Mouse (Mus musculus) MEL (cell line): Measurements from ENCODE around the gene Bag6. TPM values are rescaled to one million over a fixed set of nuclear protein-coding genes. Genes with fewer than 3 reads are reported as not detected.

Source experiments
- DNase-seq: peaks from one replicate; pipeline ENCODE4 v3.0.0; 2011; ENCODE audit warnings: low read depth, low spot score
- H3K27ac ChIP-seq: 2 replicates; pipeline ENCODE4 v1.5.1; 2012; ENCODE audit warnings: low read depth, mild to moderate bottlenecking, control low read depth, low read length, moderate library complexity; ENCODE audit not compliant: control insufficient read depth
- H3K27me3 ChIP-seq, 2 experiments: fragments of 150-350 bp in 1 of 2; sonication (generic) in 1 of 2; 2 replicates each; pipeline ENCODE4 v1.6.1; 2012; ENCODE audit warnings: low read length in 2 of 2, mild to moderate bottlenecking in 2 of 2, improper control_type of control experiment in 1 of 2, moderate library complexity in 1 of 2; ENCODE audit not compliant: insufficient read depth in 2 of 2, control insufficient read depth in 1 of 2
- H3K36me3 ChIP-seq, 2 experiments: 2 replicates each; pipeline ENCODE4 v1.6.1; 2012 to 2014; ENCODE audit warnings: low read length in 2 of 2, improper control_type of control experiment in 1 of 2, inconsistent platforms in 1 of 2, mild to moderate bottlenecking in 1 of 2; ENCODE audit not compliant: insufficient read depth in 2 of 2, control insufficient read depth in 1 of 2
- H3K4me1 ChIP-seq, 2 experiments: fragments of 150-350 bp in 1 of 2; sonication (generic) in 1 of 2; 2 replicates each; pipeline ENCODE4 v1.6.1; 2012; ENCODE audit warnings: low read length in 2 of 2, improper control_type of control experiment in 1 of 2, mild to moderate bottlenecking in 1 of 2; ENCODE audit not compliant: insufficient read depth in 2 of 2, control insufficient read depth in 1 of 2
- H3K4me3 ChIP-seq, 2 experiments: fragments of 150-350 bp in 1 of 2; sonication (generic) in 1 of 2; 2 replicates each; pipeline ENCODE4 v1.5.1; 2012; ENCODE audit warnings: low read depth in 2 of 2, low read length in 2 of 2, mild to moderate bottlenecking in 2 of 2, moderate library complexity in 2 of 2, control low read depth in 1 of 2, improper control_type of control experiment in 1 of 2; ENCODE audit not compliant: control insufficient read depth in 1 of 2, insufficient read depth in 1 of 2
- H3K79me2 ChIP-seq: 2 replicates; pipeline ENCODE4 v1.6.1; 2012; ENCODE audit warnings: mild to moderate bottlenecking, low read length, moderate library complexity; ENCODE audit not compliant: control insufficient read depth, poor library complexity, insufficient read depth
- H3K9ac ChIP-seq: 2 replicates; pipeline ENCODE4 v1.6.1; 2012; ENCODE audit warnings: low read depth, mild to moderate bottlenecking, control low read depth, low read length, moderate library complexity; ENCODE audit not compliant: control insufficient read depth, poor library complexity, severe bottlenecking
- H3K9me3 ChIP-seq: fragments of 150-350 bp; sonication (generic); replicated peaks from 2 replicates; pipeline ENCODE4 v1.6.1; 2012; ENCODE audit warnings: mild to moderate bottlenecking, low read length, improper control_type of control experiment, moderate library complexity; ENCODE audit not compliant: insufficient read depth
- BHLHE40 ChIP-seq: IDR thresholded peaks from 2 replicates; pipeline ENCODE4 v1.6.1; 2012; ENCODE audit warnings: low read depth, mild to moderate bottlenecking, inconsistent platforms, low read length, improper control_type of control experiment, borderline replicate concordance
- CHD1 ChIP-seq: IDR thresholded peaks from 2 replicates; pipeline ENCODE4 v1.6.1; 2012; ENCODE audit warnings: low read depth, mild to moderate bottlenecking, inconsistent platforms, low read length, improper control_type of control experiment
- CHD2 ChIP-seq: IDR thresholded peaks from 2 replicates; pipeline ENCODE4 v1.6.1; 2011; ENCODE audit warnings: low read length, improper control_type of control experiment
- CTCF ChIP-seq, 3 experiments: IDR thresholded peaks in 2 of 3; conservative IDR thresholded peaks in 1 of 3; 2 replicates each; pipeline ENCODE4 v1.5.1; 2011 to 2012; ENCODE audit warnings: low read length in 3 of 3, low read depth in 2 of 3, mild to moderate bottlenecking in 2 of 3, improper control_type of control experiment in 1 of 3, inconsistent platforms in 1 of 3, mixed read lengths in 1 of 3, moderate library complexity in 1 of 3; ENCODE audit not compliant: control insufficient read depth in 1 of 3, insufficient read depth in 1 of 3, poor library complexity in 1 of 3, severe bottlenecking in 1 of 3
- E2F4 ChIP-seq: IDR thresholded peaks from 2 replicates; pipeline ENCODE4 v1.6.1; 2011; ENCODE audit warnings: low read depth, low read length, improper control_type of control experiment, borderline replicate concordance
- EP300 ChIP-seq, 2 experiments: IDR thresholded peaks; 2 replicates each; pipeline ENCODE4 v1.6.1; 2011; ENCODE audit warnings: improper control_type of control experiment in 2 of 2, low read length in 2 of 2, low read depth in 1 of 2, mild to moderate bottlenecking in 1 of 2
- ETS1 ChIP-seq: IDR thresholded peaks from 2 replicates; pipeline ENCODE4 v1.6.1; 2012; ENCODE audit warnings: low read depth, mild to moderate bottlenecking, inconsistent platforms, low read length, improper control_type of control experiment, moderate library complexity
- GABPA ChIP-seq: IDR thresholded peaks from 2 replicates; pipeline ENCODE4 v1.6.1; 2012; ENCODE audit warnings: low read depth, mild to moderate bottlenecking, inconsistent platforms, low read length, improper control_type of control experiment, moderate library complexity
- GATA1 ChIP-seq: IDR thresholded peaks from 2 replicates; pipeline ENCODE4 v1.6.1; 2011; ENCODE audit warnings: low read depth, low read length, improper control_type of control experiment
- KAT2A ChIP-seq: conservative IDR thresholded peaks from 2 replicates; pipeline ENCODE4 v1.6.1; 2012; ENCODE audit warnings: low read depth, low read length, improper control_type of control experiment, inconsistent platforms
- POLR2A ChIP-seq, 2 experiments: IDR thresholded peaks; 2 replicates each; pipeline ENCODE4 v1.6.1; 2011 to 2012; ENCODE audit warnings: low read length in 2 of 2, mild to moderate bottlenecking in 2 of 2, control low read depth in 1 of 2, improper control_type of control experiment in 1 of 2, low read depth in 1 of 2, moderate library complexity in 1 of 2; ENCODE audit not compliant: control insufficient read depth in 1 of 2, insufficient read depth in 1 of 2, poor library complexity in 1 of 2
- RCOR1 ChIP-seq: IDR thresholded peaks from 2 replicates; pipeline ENCODE4 v1.6.1; 2012; ENCODE audit warnings: low read depth, mild to moderate bottlenecking, inconsistent platforms, low read length, improper control_type of control experiment
- SIN3A ChIP-seq: IDR thresholded peaks from 2 replicates; pipeline ENCODE4 v1.6.1; 2012; ENCODE audit warnings: low read length, improper control_type of control experiment, inconsistent platforms
- SMC3 ChIP-seq: IDR thresholded peaks from 2 replicates; pipeline ENCODE4 v1.6.1; 2011; ENCODE audit warnings: low read depth, low read length, improper control_type of control experiment
- TCF12 ChIP-seq: IDR thresholded peaks from 2 replicates; pipeline ENCODE4 v1.6.1; 2014; ENCODE audit warnings: low read depth, mild to moderate bottlenecking, inconsistent platforms, low read length, improper control_type of control experiment, moderate library complexity
- ZMIZ1 ChIP-seq: IDR thresholded peaks from 2 replicates; pipeline ENCODE4 v1.6.1; 2012; ENCODE audit warnings: low read depth, mild to moderate bottlenecking, inconsistent platforms, low read length, improper control_type of control experiment, moderate library complexity
- ZNF384 ChIP-seq: IDR thresholded peaks from 2 replicates; pipeline ENCODE4 v1.6.1; 2012; ENCODE audit warnings: low read depth, mild to moderate bottlenecking, inconsistent platforms, low read length, improper control_type of control experiment
- polyA plus RNA-seq, 2 experiments: library from polyadenylated mRNA; stranded (reverse) in 1 of 2; unstranded in 1 of 2; fragments of >175 nt in 1 of 2; fragments of >200 nt in 1 of 2; gene quantifications; 2 replicates each; pipeline versions ENCODE4 v1.2.1 to v1.2.4; 2012; ENCODE audit warnings: low replicate concordance in 2 of 2, low read depth in 1 of 2; ENCODE audit not compliant: insufficient read length in 2 of 2, insufficient read depth in 1 of 2, missing spikeins in 1 of 2
- total RNA-seq: library from RNA; depleted of rRNA; stranded (reverse); fragments of 300-350 nt; gene quantifications from 2 replicates; pipeline ENCODE4 v1.2.3, GENCODE M21; 2012

Bag6 gene
- total and polyA plus RNA-seq, 3 experiments, result 102 to 283 TPM; not detected in 1

DNA sequence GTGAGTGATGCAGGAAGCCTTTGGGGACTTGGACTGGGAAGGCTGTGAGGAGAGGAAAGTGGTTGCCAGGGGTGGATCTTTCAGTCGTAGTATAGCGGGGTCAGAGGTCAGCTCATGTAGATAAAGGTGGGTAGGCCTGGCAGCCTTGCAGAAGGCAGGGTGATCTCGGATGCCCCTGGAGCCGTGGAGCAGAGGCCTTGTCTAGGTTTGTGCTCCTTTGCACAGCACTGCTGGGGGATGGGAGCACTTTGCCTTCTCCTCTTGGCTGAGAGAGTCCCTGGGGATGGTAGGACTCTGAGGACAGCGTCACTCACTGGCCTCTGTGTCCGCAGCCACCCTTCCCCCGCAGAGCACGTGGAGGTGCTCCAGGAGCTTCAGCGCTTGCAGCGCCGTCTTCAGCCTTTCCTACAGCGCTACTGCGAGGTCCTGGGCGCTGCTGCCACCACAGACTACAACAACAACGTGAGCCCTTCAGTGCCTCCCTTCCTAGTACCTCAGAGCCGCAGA is 5.6 kb downstream of the Bag6 start:
- Histone ChIP-seq H3K79me2 (peaks cover 33% of the 10 kb centered on the region), H3K9ac (no peak overlapping the region), H3K4me1 (peaks cover 0 to 11% of the 10 kb centered on the region in 2 experiments; a peak in 2 of 4 replicates), H3K9me3 (no peaks in the 10 kb centered on the region), H3K27ac (no peak overlapping the region), H3K4me3 (no peak overlapping the region), H3K36me3 (peaks cover 10 to 14% of the 10 kb centered on the region in 2 experiments), H3K27me3 (no peaks in the 10 kb centered on the region)
- no peak for DNase-seq
- TF ChIP-seq SMC3 (no peak), ZNF384 (no peak), GATA1 (no peak), CHD1 (no peak), BHLHE40 (no peak), E2F4 (no peak), ETS1 (no peak)

GRCm38 (mm10) chr17:35141971-35142370 is 7.0 kb downstream of the Bag6 start:
- no peak overlapping the region for H3K9ac ChIP-seq
- H3K4me3 ChIP-seq, result no peak overlapping the region
- peaks cover 0 to 5% of the 10 kb centered on the region in 2 experiments; a peak in 1 of 4 replicates for H3K4me1 ChIP-seq
- no peak for DNase-seq
- no peaks in the 10 kb centered on the region for H3K27me3 ChIP-seq
- no peaks in the 10 kb centered on the region for H3K9me3 ChIP-seq
- H3K79me2 ChIP-seq, result peaks cover 19% of the 10 kb centered on the region
- no peak overlapping the region for H3K27ac ChIP-seq
- H3K36me3 ChIP-seq, result peaks cover 7 to 13% of the 10 kb centered on the region in 2 experiments
- TF ChIP-seq ZNF384, result no peak
- no peak for TF ChIP-seq TCF12

DNA sequence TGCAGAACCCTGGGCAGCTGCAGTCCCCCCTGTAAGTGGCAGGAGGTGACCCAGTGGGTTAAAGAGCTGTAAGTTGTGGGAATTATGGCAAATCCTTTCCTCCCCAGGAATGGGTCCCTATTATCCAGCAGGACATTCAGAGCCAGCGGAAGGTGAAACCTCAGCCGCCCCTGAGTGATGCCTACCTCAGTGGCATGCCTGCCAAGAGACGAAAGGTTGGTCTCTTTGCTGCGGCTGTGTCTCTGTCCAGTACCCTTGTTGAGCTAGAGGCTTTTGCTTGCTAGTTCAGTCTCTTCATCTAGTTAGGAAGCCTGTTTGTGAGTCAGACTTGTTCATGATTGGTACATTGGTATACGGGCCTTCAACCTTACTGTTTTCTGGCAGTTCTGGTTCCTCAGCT is 11.2 kb downstream of the Bag6 start:
- no peaks in the 10 kb centered on the region for H3K9me3 ChIP-seq
- no peaks in the 10 kb centered on the region for H3K27me3 ChIP-seq
- no peak overlapping the region for H3K9ac ChIP-seq
- TF ChIP-seq ETS1 (no peak), RCOR1 (no peak), CHD2 (no peak), CHD1 (no peak), SMC3 (no peak), POLR2A (IDR thresholded peaks at IDR 0.05; ENCODE audit: control insufficient read depth in 1 of 2, insufficient read depth in 1 of 2, low read depth in 1 of 2, low read length in 2 of 2, poor library complexity in 1 of 2) (no peak), CTCF (IDR thresholded peaks at IDR 0.05 in 2 of 3, conservative IDR thresholded peaks at IDR 0.05 in 1 of 3; ENCODE audit: control insufficient read depth in 1 of 3, insufficient read depth in 1 of 3, low read depth in 2 of 3, low read length in 3 of 3, poor library complexity in 1 of 3, severe bottlenecking in 1 of 3) (no peak), KAT2A (no peak), EP300 (IDR thresholded peaks at IDR 0.05; ENCODE audit: low read depth in 1 of 2, low read length in 2 of 2) (no peak), ZMIZ1 (no peak), BHLHE40 (no peak), GATA1 (no peak), SIN3A (no peak), GABPA (no peak)
- H3K36me3 ChIP-seq, result peaks cover 3 to 17% of the 10 kb centered on the region in 2 experiments; a peak in 3 of 4 replicates
- H3K4me1 ChIP-seq, result no peaks in the 10 kb centered on the region
- no peaks in the 10 kb centered on the region for H3K79me2 ChIP-seq
- H3K4me3 ChIP-seq, result no peak overlapping the region
- no peak overlapping the region for H3K27ac ChIP-seq
- DNase-seq, result peak; percentile 39
